Mouse (Mus musculus) heart, embryonic 16.5 days (tissue): Measurements from ENCODE around the gene Nfasc. TPM values are rescaled to one million over a fixed set of nuclear protein-coding genes. Genes with fewer than 3 reads are reported as not detected.

Source experiments
- ATAC-seq: fragments of 200-750 bp; cut with Nextera tagmentation; replicated peaks from 2 replicates; pipeline ENCODE4 v1.8.0; 2017; ENCODE audit warnings: moderate number of reproducible peaks; ENCODE audit not compliant: insufficient read depth, low FRiP score; ENCODE audit errors: extremely low read depth
- H3K27ac ChIP-seq: fragments of 300-500 bp; sonication (generic); 2 replicates; pipeline ENCODE4 v1.5.1; 2014; ENCODE audit warnings: mild to moderate bottlenecking, low read length, control low read depth, moderate library complexity
- H3K27me3 ChIP-seq: fragments of 300-500 bp; sonication (generic); 2 replicates; pipeline ENCODE4 v1.6.1; 2014; ENCODE audit warnings: low read length, mixed read lengths; ENCODE audit not compliant: control insufficient read depth, insufficient read depth
- H3K36me3 ChIP-seq: fragments of 300-500 bp; sonication (generic); 2 replicates; pipeline ENCODE4 v1.6.1; 2014; ENCODE audit not compliant: control insufficient read depth, insufficient read depth
- H3K4me1 ChIP-seq: fragments of 300-500 bp; sonication (generic); 2 replicates; pipeline ENCODE4 v1.6.1; 2014; ENCODE audit warnings: low read length, mixed read lengths; ENCODE audit not compliant: control insufficient read depth, insufficient read depth
- H3K4me2 ChIP-seq: fragments of 300-500 bp; sonication (generic); 2 replicates; pipeline ENCODE4 v1.6.1; 2014; ENCODE audit warnings: low read depth, mild to moderate bottlenecking, control low read depth, low read length
- H3K4me3 ChIP-seq: fragments of 300-500 bp; sonication (generic); 2 replicates; pipeline ENCODE4 v1.5.1; 2014; ENCODE audit warnings: mild to moderate bottlenecking, control low read depth, low read length
- H3K9ac ChIP-seq: fragments of 300-500 bp; sonication (generic); 2 replicates; pipeline ENCODE4 v1.6.1; 2014; ENCODE audit warnings: low read length, control low read depth
- H3K9me3 ChIP-seq: fragments of 300-500 bp; sonication (generic); replicated peaks from 2 replicates; pipeline ENCODE4 v1.6.1; 2016; ENCODE audit warnings: low read length; ENCODE audit not compliant: control insufficient read depth
- WGBS: fragments of 180-500 bp; shearing (Covaris S2); extraction: QIAGEN DNeasy Blood & Tissue Kit; methylation state at CpG from one replicate; pipeline ENCODE4 v1.1.7; 2014; 5-methylcytosine and 5-hydroxymethylcytosine counted together
- polyA plus RNA-seq: library from polyadenylated mRNA; unstranded; fragments of >200 nt; fragmentation: Nextera tagmentation; extraction: Ambion mirVana; gene quantifications from 2 replicates; pipeline ENCODE4 v1.2.1, GENCODE M21; 2015

Gene Nfasc
- polyA plus RNA-seq, 1 experiment from 2014 or later: 0.38 TPM

GRCm38 (mm10) chr1:132560907-132561700, 180.5 kb downstream of the Nfasc start:
- H3K4me3 ChIP-seq: no peak overlapping the region
- peaks cover 9% of the 10 kb centered on the region for H3K27me3 ChIP-seq
- no peak overlapping the region for H3K27ac ChIP-seq
- H3K9me3 ChIP-seq: no peaks in the 10 kb centered on the region
- ATAC-seq: no peak
- no peak overlapping the region for H3K4me2 ChIP-seq
- H3K36me3 ChIP-seq: no peaks in the 10 kb centered on the region
- WGBS: 45% methylated on average over 8 of the region's 8 CpGs
- H3K9ac ChIP-seq: no peak overlapping the region
- peaks cover 19% of the 10 kb centered on the region for H3K4me1 ChIP-seq

GRCm38 (mm10) chr1:132559045-132559444, 182.6 kb downstream of the Nfasc start:
- Histone ChIP-seq H3K4me2 (no peak overlapping the region), H3K4me1 (peaks cover 14% of the 10 kb centered on the region), H3K9ac (no peak overlapping the region), H3K9me3 (no peaks in the 10 kb centered on the region), H3K4me3 (no peak overlapping the region), H3K27ac (no peak overlapping the region), H3K27me3 (peaks cover 9% of the 10 kb centered on the region), H3K36me3 (no peaks in the 10 kb centered on the region)
- no peak for ATAC-seq
- WGBS: 32% methylated on average over 6 of the region's 6 CpGs

DNA sequence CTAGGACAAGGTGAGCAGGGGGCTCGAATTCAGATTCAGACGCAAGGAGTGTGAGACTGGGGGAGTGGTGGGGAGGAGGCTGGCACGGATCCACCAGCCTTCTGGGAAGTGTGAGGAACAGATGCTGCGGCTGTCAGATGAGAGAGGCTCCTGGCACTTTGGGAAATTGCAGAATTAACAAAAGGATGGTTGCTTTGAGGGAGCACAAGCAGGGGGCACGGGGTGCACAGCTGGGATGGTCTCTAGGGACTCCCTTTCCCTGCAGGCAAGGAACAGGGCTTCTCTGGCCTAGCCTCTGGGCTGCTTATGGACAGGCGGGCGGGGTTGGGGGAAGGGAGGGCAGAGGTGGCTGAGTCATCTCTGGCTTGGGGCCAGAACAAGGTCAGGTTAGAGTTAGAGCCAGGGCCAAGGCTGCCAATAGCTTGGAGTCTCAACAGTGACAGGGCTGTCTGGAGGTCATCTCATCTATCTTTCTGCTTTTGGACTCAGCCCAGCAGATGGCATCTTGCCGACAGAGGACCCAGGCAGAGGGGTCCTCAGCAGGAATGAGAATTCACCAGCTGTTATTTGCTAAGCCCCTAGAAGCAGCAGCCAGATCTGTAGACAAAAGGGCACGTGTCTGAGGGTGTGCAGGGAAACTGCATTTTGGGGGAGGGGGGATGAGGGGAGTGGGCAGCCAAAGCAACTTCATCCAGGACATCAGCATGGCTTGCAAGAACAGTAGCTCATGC, 183.5 kb downstream of the Nfasc start:
- no peak overlapping the region for H3K27ac ChIP-seq
- H3K27me3 ChIP-seq: peaks cover 9% of the 10 kb centered on the region
- 0 out of 2 replicates have a peak overlapping the region, but pooled peaks have one; percentile 10 for H3K4me2 ChIP-seq
- peaks cover 14% of the 10 kb centered on the region for H3K4me1 ChIP-seq
- no peak overlapping the region for H3K4me3 ChIP-seq
- H3K9ac ChIP-seq: no peak overlapping the region
- ATAC-seq: peak; percentile 79
- 15% methylated on average over 9 of the region's 9 CpGs for WGBS
- H3K9me3 ChIP-seq: no peaks in the 10 kb centered on the region
- no peaks in the 10 kb centered on the region for H3K36me3 ChIP-seq

- H3K4me2 ChIP-seq: no peak overlapping the region
- 66% methylated on average over 8 of the region's 8 CpGs for WGBS
- no peak for ATAC-seq
- H3K27me3 ChIP-seq: peaks cover 69% of the 10 kb centered on the region
- no peak overlapping the region for H3K9ac ChIP-seq
- H3K27ac ChIP-seq: no peak overlapping the region
- H3K4me1 ChIP-seq: no peaks in the 10 kb centered on the region
- no peak overlapping the region for H3K4me3 ChIP-seq
- no peaks in the 10 kb centered on the region for H3K9me3 ChIP-seq
- H3K36me3 ChIP-seq: no peaks in the 10 kb centered on the region
These were observed 197.8 kb downstream of the Nfasc start for GRCm38 (mm10) chr1:132543789-132544188.

DNA sequence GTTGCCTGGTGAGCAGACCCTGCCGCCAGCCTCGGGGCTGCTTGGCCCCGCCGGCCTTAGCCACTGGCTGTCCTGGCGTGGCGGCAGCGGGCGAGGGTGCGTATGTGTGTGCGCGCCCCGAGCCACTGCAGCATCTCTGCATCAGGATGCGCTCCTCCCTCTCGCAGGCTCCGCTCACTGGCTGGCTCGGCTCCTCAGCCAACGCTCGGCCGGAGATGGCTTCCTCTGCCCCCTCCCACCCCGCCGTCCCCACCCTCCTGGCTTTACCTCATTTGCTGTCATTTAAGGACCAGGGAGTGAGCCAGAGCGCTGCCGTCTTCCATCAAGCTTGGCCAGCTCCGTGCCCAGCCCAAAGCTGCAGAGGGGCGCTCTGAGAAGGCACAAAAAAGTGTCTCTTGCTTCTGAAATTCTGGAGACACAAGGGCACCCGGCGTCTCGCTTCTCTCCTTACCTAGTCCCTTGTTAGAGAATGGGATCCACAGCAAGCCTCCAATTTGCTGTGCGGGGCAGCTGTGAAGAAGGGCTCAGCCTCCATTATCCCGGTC, 198.8 kb downstream of the Nfasc start, which contains the start of gene Cntn2:
TSS of gene Cntn2 (minus strand) at position 495 of the 545 bp plus-strand sequence.
- Histone ChIP-seq H3K4me2 (peak within 1 kb of the TSS; percentile 33; the same call in 1 of the 2 replicates), H3K9me3 (no peaks in the 10 kb centered on the region), H3K9ac (no peak within 1 kb of the TSS), H3K4me1 (no peaks in the 10 kb centered on the region), H3K27ac (no peak within 1 kb of the TSS), H3K4me3 (no peak within 1 kb of the TSS), H3K27me3 (peaks cover 75% of the 10 kb centered on the region), H3K36me3 (no peaks in the 10 kb centered on the region)
- no peak for ATAC-seq
- 4% methylated on average over 30 of the region's 30 CpGs for WGBS

- Histone ChIP-seq H3K27me3 (peaks cover 72% of the 10 kb centered on the region), H3K36me3 (no peaks in the 10 kb centered on the region), H3K27ac (no peak overlapping the region), H3K4me2 (no peak overlapping the region), H3K4me1 (no peaks in the 10 kb centered on the region), H3K4me3 (no peak overlapping the region), H3K9me3 (no peaks in the 10 kb centered on the region), H3K9ac (no peak overlapping the region)
- ATAC-seq: no peak
- WGBS: 16% methylated on average over 5 of the region's 5 CpGs
These were observed 199.6 kb downstream of the Nfasc start for GRCm38 (mm10) chr1:132541824-132542599.

DNA sequence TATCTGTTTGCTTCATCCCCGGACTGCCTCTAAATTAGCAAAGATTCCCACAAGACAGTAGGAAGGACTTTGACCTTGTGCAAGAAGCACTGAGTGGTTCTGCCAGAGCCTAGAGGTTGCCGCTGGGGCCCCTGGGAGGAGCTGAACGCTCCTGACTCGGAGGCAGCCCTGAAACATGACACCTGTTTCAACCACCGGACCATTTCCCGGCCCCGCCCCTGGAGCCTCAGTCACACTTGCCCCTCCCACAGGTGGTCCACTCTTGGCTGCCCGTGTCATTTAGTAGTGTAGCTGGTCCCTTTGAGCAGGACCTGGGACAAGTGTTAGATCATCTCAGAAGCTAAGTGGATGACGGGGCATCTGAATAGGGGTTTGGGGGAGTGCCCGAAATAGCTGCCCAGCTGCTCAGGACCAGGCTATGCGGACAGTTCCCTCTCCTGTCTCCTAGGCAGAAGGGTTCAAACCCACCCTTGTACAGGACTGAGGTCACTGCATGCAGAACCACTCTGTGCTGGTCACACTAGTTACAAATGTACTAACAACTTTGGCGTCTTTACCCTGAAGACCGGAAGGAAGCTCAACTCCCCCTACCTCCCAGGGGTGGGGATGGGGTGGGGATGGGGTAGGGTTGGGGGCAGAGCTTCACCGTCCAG, 200.3 kb downstream of the Nfasc start:
- Histone ChIP-seq H3K9ac (no peak overlapping the region), H3K27me3 (peaks cover 72% of the 10 kb centered on the region), H3K27ac (no peak overlapping the region), H3K4me2 (no peak overlapping the region), H3K9me3 (no peaks in the 10 kb centered on the region), H3K4me3 (no peak overlapping the region), H3K36me3 (no peaks in the 10 kb centered on the region), H3K4me1 (no peaks in the 10 kb centered on the region)
- ATAC-seq: peak; percentile 28; the same call in 1 of the 2 replicates
- 4% methylated on average over 14 of the region's 14 CpGs for WGBS

DNA sequence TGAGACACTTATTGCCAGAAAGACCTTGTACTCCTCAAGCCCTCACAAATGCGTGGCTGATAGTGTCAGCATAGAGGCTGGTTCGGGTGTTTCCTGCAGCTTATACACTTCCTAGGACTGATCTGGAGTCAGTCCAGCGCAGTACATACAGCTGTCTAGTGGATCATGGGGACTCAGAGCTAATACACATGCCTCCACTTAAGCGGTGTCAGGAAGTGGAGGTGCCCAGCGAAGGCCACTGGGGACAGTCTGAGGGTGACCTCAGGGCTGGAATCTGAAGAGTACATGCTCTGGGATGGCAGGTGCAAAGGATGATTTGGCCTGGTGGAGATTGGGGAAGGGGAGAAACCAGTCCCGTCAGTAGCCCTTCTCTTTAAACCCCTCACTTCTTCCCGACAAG, 200.9 kb downstream of the Nfasc start:
- Histone ChIP-seq H3K4me3 (no peak overlapping the region), H3K9ac (no peak overlapping the region), H3K27me3 (peaks cover 76% of the 10 kb centered on the region), H3K27ac (no peak overlapping the region), H3K9me3 (no peaks in the 10 kb centered on the region), H3K4me1 (no peaks in the 10 kb centered on the region), H3K4me2 (no peak overlapping the region), H3K36me3 (no peaks in the 10 kb centered on the region)
- 37% methylated on average over 7 of the region's 7 CpGs for WGBS
- ATAC-seq: no peak
